Comparison of ENCODE assay signal across 19 mouse cellular contexts in genomic region chr16:66882597-66882996, GRCm38 (mm10).
A peak's percentile ranks its signal among the peaks of the same experiment; 100 is the strongest.
DNase-seq lines count a peak whose midpoint lies in the region; ATAC-seq and TF ChIP-seq lines count a peak whose summit lies in the region.
"Had no signal": no experiment of that assay in that cellular context is flagged by ENCODE, and none has a peak within 500 bp of the region (broad histone marks: within the 10 kb centered on the region; RNA-seq: fewer than 3 reads in every experiment).

No protein-coding gene starts in this region.

- no peaks in the 10 kb centered on the region for H3K36me3 ChIP-seq in hindbrain, postnatal 0 days (ENCODE audit: insufficient read depth, low read length)
- H3K36me3 ChIP-seq in hindbrain, embryonic 10.5 days = no peaks in the 10 kb centered on the region
- no peaks in the 10 kb centered on the region for H3K36me3 ChIP-seq in midbrain, postnatal 0 days (ENCODE audit: insufficient read depth, low read length)
- H3K36me3 ChIP-seq in midbrain, embryonic 15.5 days (replicated peaks) = no peaks in the 10 kb centered on the region
- no peaks in the 10 kb centered on the region for H3K36me3 ChIP-seq in intestine, embryonic 16.5 days (ENCODE audit: control insufficient read depth, insufficient read depth, low read length)
- H3K36me3 ChIP-seq in intestine, embryonic 15.5 days = no peaks in the 10 kb centered on the region
- H3K36me3 ChIP-seq: embryonic facial prominence, embryonic 15.5 days; heart, embryonic 13.5 days; liver, embryonic 15.5 days; midbrain, embryonic 12.5 days; neural tube, embryonic 12.5 days had no signal

- H3K9me3 ChIP-seq in hindbrain, postnatal 0 days (ENCODE audit: low read length) = no peaks in the 10 kb centered on the region
- H3K9me3 ChIP-seq in hindbrain, embryonic 10.5 days = no peaks in the 10 kb centered on the region
- no peaks in the 10 kb centered on the region for H3K9me3 ChIP-seq in midbrain, postnatal 0 days (ENCODE audit: low read length)
- H3K9me3 ChIP-seq in midbrain, embryonic 15.5 days = no peaks in the 10 kb centered on the region
- H3K9me3 ChIP-seq in intestine, embryonic 16.5 days (ENCODE audit: control insufficient read depth, low read length) = no peaks in the 10 kb centered on the region
- H3K9me3 ChIP-seq in intestine, embryonic 15.5 days = no peaks in the 10 kb centered on the region
- H3K9me3 ChIP-seq: embryonic facial prominence, embryonic 15.5 days; heart, embryonic 13.5 days; liver, embryonic 15.5 days; midbrain, embryonic 12.5 days; neural tube, embryonic 12.5 days had no signal

- no peak overlapping the region for H3K4me2 ChIP-seq in hindbrain, postnatal 0 days (ENCODE audit: low read depth, low read length)
- no peak overlapping the region for H3K4me2 ChIP-seq in midbrain, postnatal 0 days (ENCODE audit: low read depth, low read length, poor library complexity, severe bottlenecking)
- no peak overlapping the region for H3K4me2 ChIP-seq in midbrain, embryonic 15.5 days
- H3K4me2 ChIP-seq in intestine, embryonic 16.5 days (ENCODE audit: low read depth, low read length) = no peak overlapping the region
- no peak overlapping the region for H3K4me2 ChIP-seq in intestine, embryonic 15.5 days (replicated peaks)
- H3K4me2 ChIP-seq: embryonic facial prominence, embryonic 15.5 days; heart, embryonic 13.5 days; liver, embryonic 15.5 days; midbrain, embryonic 12.5 days; neural tube, embryonic 12.5 days had no signal

- no peak overlapping the region for H3K4me3 ChIP-seq in hindbrain, postnatal 0 days (ENCODE audit: low read length)
- no peak overlapping the region for H3K4me3 ChIP-seq in hindbrain, embryonic 10.5 days
- no peak overlapping the region for H3K4me3 ChIP-seq in midbrain, postnatal 0 days (ENCODE audit: low read depth, low read length)
- H3K4me3 ChIP-seq in midbrain, embryonic 15.5 days = no peak overlapping the region
- no peak overlapping the region for H3K4me3 ChIP-seq in intestine, embryonic 16.5 days (ENCODE audit: low read length)
- H3K4me3 ChIP-seq in intestine, embryonic 15.5 days (replicated peaks) = no peak overlapping the region
- H3K4me3 ChIP-seq: embryonic facial prominence, embryonic 15.5 days; heart, embryonic 13.5 days; liver, embryonic 15.5 days; midbrain, embryonic 12.5 days; neural tube, embryonic 12.5 days had no signal

- H3K4me1 ChIP-seq in hindbrain, postnatal 0 days (ENCODE audit: insufficient read depth, low read length) = no peaks in the 10 kb centered on the region
- H3K4me1 ChIP-seq in hindbrain, embryonic 10.5 days (replicated peaks) = no peaks in the 10 kb centered on the region
- no peaks in the 10 kb centered on the region for H3K4me1 ChIP-seq in midbrain, postnatal 0 days (ENCODE audit: insufficient read depth, low read length)
- H3K4me1 ChIP-seq in midbrain, embryonic 15.5 days = no peaks in the 10 kb centered on the region
- no peaks in the 10 kb centered on the region for H3K4me1 ChIP-seq in intestine, embryonic 16.5 days (ENCODE audit: control insufficient read depth, insufficient read depth, low read length)
- H3K4me1 ChIP-seq in intestine, embryonic 15.5 days (replicated peaks) = no peaks in the 10 kb centered on the region
- H3K4me1 ChIP-seq: embryonic facial prominence, embryonic 15.5 days; heart, embryonic 13.5 days; liver, embryonic 15.5 days; midbrain, embryonic 12.5 days; neural tube, embryonic 12.5 days had no signal

- no peaks in the 10 kb centered on the region for H3K27me3 ChIP-seq in hindbrain, postnatal 0 days (ENCODE audit: insufficient read depth, low read length)
- no peaks in the 10 kb centered on the region for H3K27me3 ChIP-seq in hindbrain, embryonic 10.5 days (ENCODE audit: insufficient read depth, poor library complexity, severe bottlenecking)
- no peaks in the 10 kb centered on the region for H3K27me3 ChIP-seq in midbrain, postnatal 0 days (ENCODE audit: insufficient read depth, low read length)
- no peaks in the 10 kb centered on the region for H3K27me3 ChIP-seq in midbrain, embryonic 15.5 days (replicated peaks)
- H3K27me3 ChIP-seq in intestine, embryonic 16.5 days (replicated peaks; ENCODE audit: control insufficient read depth, insufficient read depth, low read length) = no peaks in the 10 kb centered on the region
- no peaks in the 10 kb centered on the region for H3K27me3 ChIP-seq in intestine, embryonic 15.5 days (replicated peaks)
- H3K27me3 ChIP-seq: embryonic facial prominence, embryonic 15.5 days; heart, embryonic 13.5 days; liver, embryonic 15.5 days; midbrain, embryonic 12.5 days; neural tube, embryonic 12.5 days had no signal

- H3K9ac ChIP-seq in hindbrain, postnatal 0 days (replicated peaks; ENCODE audit: low read length) = no peak overlapping the region
- H3K9ac ChIP-seq in midbrain, postnatal 0 days (replicated peaks; ENCODE audit: low read length, poor library complexity, severe bottlenecking) = no peak overlapping the region
- no peak overlapping the region for H3K9ac ChIP-seq in midbrain, embryonic 15.5 days
- H3K9ac ChIP-seq in intestine, embryonic 16.5 days (ENCODE audit: low read depth, low read length) = no peak overlapping the region
- no peak overlapping the region for H3K9ac ChIP-seq in intestine, embryonic 15.5 days
- H3K9ac ChIP-seq: embryonic facial prominence, embryonic 15.5 days; heart, embryonic 13.5 days; liver, embryonic 15.5 days; midbrain, embryonic 12.5 days; neural tube, embryonic 12.5 days had no signal

- peak; percentile 68 for DNase-seq in hindbrain, postnatal 0 days (ENCODE audit: low spot score)
- no peak for DNase-seq in hindbrain, embryonic 10.5 days (ENCODE audit: low spot score)
- DNase-seq in midbrain, postnatal 0 days (ENCODE audit: low spot score) = peak; percentile 57
- DNase-seq in adipocyte (ENCODE audit: low spot score) = peak; percentile 26
- DNase-seq: adrenal gland, adult 8-10 months; cerebellum, postnatal 36 days; heart, postnatal 4 days; kidney, postnatal 10 days; layer of hippocampus, adult 9-11 months; thymus, adult 18-20 months had no signal

- WGBS in hindbrain, postnatal 0 days = 56% methylated on average over 3 of the region's 3 CpGs
- WGBS in hindbrain, embryonic 10.5 days = 64% methylated on average over 3 of the region's 3 CpGs
- WGBS in midbrain, postnatal 0 days = 46% methylated on average over 3 of the region's 3 CpGs
- 59% methylated on average over 3 of the region's 3 CpGs for WGBS in midbrain, embryonic 15.5 days
- WGBS in intestine, embryonic 16.5 days = 44% methylated on average over 3 of the region's 3 CpGs
- 44% methylated on average over 3 of the region's 3 CpGs for WGBS in intestine, embryonic 15.5 days

- no peak overlapping the region for H3K27ac ChIP-seq in hindbrain, postnatal 0 days
- H3K27ac ChIP-seq in hindbrain, embryonic 10.5 days = no peak overlapping the region
- no peak overlapping the region for H3K27ac ChIP-seq in midbrain, postnatal 0 days (ENCODE audit: low read depth, low read length)
- H3K27ac ChIP-seq in midbrain, embryonic 15.5 days = no peak overlapping the region
- no peak overlapping the region for H3K27ac ChIP-seq in intestine, embryonic 16.5 days (ENCODE audit: low read length)
- no peak overlapping the region for H3K27ac ChIP-seq in intestine, embryonic 15.5 days
- H3K27ac ChIP-seq: embryonic facial prominence, embryonic 15.5 days; heart, embryonic 13.5 days; liver, embryonic 15.5 days; macrophage; midbrain, embryonic 12.5 days; neural tube, embryonic 12.5 days had no signal

- TF ChIP-seq CTCF in hindbrain, postnatal 0 days (IDR thresholded peaks at IDR 0.05; ENCODE audit: low read depth) = peak; percentile 61
- peak; percentile 68 for TF ChIP-seq CTCF in midbrain, postnatal 0 days (IDR thresholded peaks at IDR 0.05)

- no peak for ATAC-seq in hindbrain, postnatal 0 days
- ATAC-seq in midbrain, postnatal 0 days (ENCODE audit: low FRiP score) = no peak
- no peak for ATAC-seq in midbrain, embryonic 15.5 days (replicated peaks)
- no peak for ATAC-seq in intestine, embryonic 16.5 days
- no peak for ATAC-seq in intestine, embryonic 15.5 days
